Comparison of ENCODE assay signal across 10 mouse cellular contexts in genomic region chr11:59694533-59694932, GRCm38 (mm10). TPM values are rescaled to one million over a fixed set of nuclear protein-coding genes. Genes with fewer than 3 reads are reported as not detected.
DNase-seq lines count a peak whose midpoint lies in the region; ATAC-seq and TF ChIP-seq lines count a peak whose summit lies in the region.
"Had no signal": no experiment of that assay in that cellular context is flagged by ENCODE, and none has a peak within 500 bp of the region (broad histone marks: within the 10 kb centered on the region; RNA-seq: fewer than 3 reads in every experiment).

No protein-coding gene starts in this region.

- H3K9ac ChIP-seq in lung, postnatal 0 days (replicated peaks; ENCODE audit: low read depth), result no peak overlapping the region
- H3K9ac ChIP-seq in intestine, embryonic 16.5 days (ENCODE audit: low read depth, low read length), result no peak overlapping the region
- H3K9ac ChIP-seq: embryonic facial prominence, embryonic 12.5 days had no signal

- TF ChIP-seq CTCF in lung, postnatal 0 days (IDR thresholded peaks at IDR 0.05), result no peak

- H3K4me3 ChIP-seq in lung, postnatal 0 days (ENCODE audit: low read depth, low read length), result no peak overlapping the region
- no peak overlapping the region for H3K4me3 ChIP-seq in intestine, embryonic 16.5 days (ENCODE audit: low read length)
- H3K4me3 ChIP-seq: embryonic facial prominence, embryonic 12.5 days; left cerebral cortex, adult 2 months had no signal

- no peaks in the 10 kb centered on the region for H3K9me3 ChIP-seq in lung, postnatal 0 days (ENCODE audit: low read length)
- no peaks in the 10 kb centered on the region for H3K9me3 ChIP-seq in intestine, embryonic 16.5 days (ENCODE audit: control insufficient read depth, low read length)
- H3K9me3 ChIP-seq: embryonic facial prominence, embryonic 12.5 days had no signal

- TF ChIP-seq EP300 in lung, postnatal 0 days (IDR thresholded peaks at IDR 0.05), result no peak

- DNase-seq in adrenal gland, postnatal 10 days, result peak; percentile 71
- DNase-seq in adrenal gland, adult 18-20 months (ENCODE audit: low spot score in 2 of 2), result no peak
- DNase-seq in left cerebral cortex, postnatal 4 days, result peak; percentile 5
- no peak for DNase-seq in left cerebral cortex, adult 8-10 months (ENCODE audit: low spot score in 2 of 2)
- peak; percentile 45 to 69 for DNase-seq in cerebellum, postnatal 25 days
- peak; percentile 88 for DNase-seq in lung, postnatal 0 days (ENCODE audit: low spot score)
- no peak for DNase-seq in left cerebral cortex, postnatal 10 days (ENCODE audit: extremely low spot score in 1 of 2, low spot score in 2 of 2)

- H3K27me3 ChIP-seq in lung, postnatal 0 days (replicated peaks; ENCODE audit: insufficient read depth, low read length), result no peaks in the 10 kb centered on the region
- no peaks in the 10 kb centered on the region for H3K27me3 ChIP-seq in intestine, embryonic 16.5 days (replicated peaks; ENCODE audit: control insufficient read depth, insufficient read depth, low read length)
- H3K27me3 ChIP-seq: embryonic facial prominence, embryonic 12.5 days had no signal

- H3K4me2 ChIP-seq in lung, postnatal 0 days (replicated peaks; ENCODE audit: low read depth, low read length), result no peak overlapping the region
- H3K4me2 ChIP-seq in intestine, embryonic 16.5 days (ENCODE audit: low read depth, low read length), result no peak overlapping the region
- H3K4me2 ChIP-seq: embryonic facial prominence, embryonic 12.5 days had no signal

- intact Hi-C loops in left cerebral cortex, postnatal 4 days (cut with DNase I), result no loop called here
- intact Hi-C loops in left cerebral cortex, postnatal 10 days (cut with DNase I), result no loop called here

- peaks cover 23% of the 10 kb centered on the region; the same call in 1 of the 2 replicates for H3K4me1 ChIP-seq in lung, postnatal 0 days (ENCODE audit: insufficient read depth, low read depth, low read length)
- peaks cover 8% of the 10 kb centered on the region; the same call in 1 of the 2 replicates for H3K4me1 ChIP-seq in intestine, embryonic 16.5 days (ENCODE audit: control insufficient read depth, insufficient read depth, low read length)

- H3K27ac ChIP-seq in lung, postnatal 0 days (ENCODE audit: low read length), result no peak overlapping the region; the same call in 1 of the 2 replicates
- no peak overlapping the region for H3K27ac ChIP-seq in intestine, embryonic 16.5 days (ENCODE audit: low read length)
- H3K27ac ChIP-seq: embryonic facial prominence, embryonic 12.5 days; left cerebral cortex, adult 2 months had no signal

- WGBS in lung, postnatal 0 days, result 10% methylated on average over 1 of the region's 1 CpGs
- WGBS in intestine, embryonic 16.5 days, result 69% methylated on average over 1 of the region's 1 CpGs

- ATAC-seq in lung, postnatal 0 days, result peak; percentile 64
- no peak for ATAC-seq in intestine, embryonic 16.5 days

- peaks cover 14% of the 10 kb centered on the region; the same call in 1 of the 2 replicates for H3K36me3 ChIP-seq in lung, postnatal 0 days (ENCODE audit: insufficient read depth, low read length)
- H3K36me3 ChIP-seq in intestine, embryonic 16.5 days (ENCODE audit: control insufficient read depth, insufficient read depth, low read length), result peaks cover 8% of the 10 kb centered on the region

RNA-seq across cellular contexts. Expression of gene Mprip, which starts 33.4 kb away (rescaled TPM):
- total RNA-seq in adrenal gland, postnatal 10 days (2021), result 100 to 1,000 TPM; 216 to 263 TPM
- 100 to 1,000 TPM; 200 to 219 TPM for total RNA-seq in adrenal gland, adult 18-20 months (2021)
- total RNA-seq in left cerebral cortex, postnatal 4 days (2021), result 100 to 1,000 TPM; 270 to 281 TPM
- total RNA-seq in left cerebral cortex, adult 8-10 months (2022), result 100 to 1,000 TPM; 269 to 287 (median 277) TPM
- 88.0 and 114 TPM in 2 replicates for polyA plus RNA-seq in lung, postnatal 0 days (2015; fragmentation: Nextera tagmentation; extraction: Ambion mirVana)
- total RNA-seq in left cerebral cortex, postnatal 10 days (2021), result 100 to 1,000 TPM; 239 to 247 TPM
- 23.9 and 25.2 TPM in 2 replicates for polyA plus RNA-seq in intestine, embryonic 16.5 days (2015; fragmentation: Nextera tagmentation; extraction: Ambion mirVana)

Comparison
In these comparisons a context has a peak if more than half of its experiments do, and no peak if none do; other contexts are left out.
1. DNase-seq: peak in adrenal gland, postnatal 10 days (single experiment), left cerebral cortex, postnatal 4 days (single experiment), cerebellum, postnatal 25 days (2 of 2) and lung, postnatal 0 days (single experiment); none in adrenal gland, adult 18-20 months (0 of 2), left cerebral cortex, adult 8-10 months (0 of 2) and left cerebral cortex, postnatal 10 days (0 of 2).